Mouse (Mus musculus) heart, postnatal 0 days (tissue): Measurements from ENCODE around the gene Sertad2.

ENCODE experiments used
- CTCF ChIP-seq: IDR thresholded peaks from 2 replicates; pipeline ENCODE4 v1.5.1; 2016; ENCODE audit warnings: antibody characterized with exemption, control low read depth, low read depth
- EP300 ChIP-seq: IDR thresholded peaks from 2 replicates; pipeline ENCODE4 v1.6.1; 2016; ENCODE audit warnings: antibody characterized with exemption, low read depth

DNA sequence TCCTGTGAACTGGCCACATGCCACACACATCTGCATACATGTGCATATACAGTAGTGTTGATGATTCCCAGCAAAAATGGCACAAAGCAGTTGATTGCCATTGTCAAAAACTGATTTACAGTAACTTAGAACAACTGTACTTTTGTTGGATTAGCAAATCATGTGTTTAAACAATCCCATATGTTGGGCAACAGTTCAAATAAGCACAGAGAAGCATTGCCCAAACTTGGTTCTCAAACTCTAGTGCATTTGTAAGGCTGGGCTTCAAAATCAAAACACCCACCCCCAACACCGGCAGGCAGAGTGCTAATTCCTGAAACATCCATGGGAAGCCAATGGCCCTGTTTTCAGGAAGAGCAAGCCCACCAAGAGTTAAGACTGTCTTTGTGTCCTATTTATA is 108.1 kb downstream of the Sertad2 start:
- TF ChIP-seq CTCF (no peak), EP300 (no peak)
